Mouse (Mus musculus): ENCODE measurements around the gene March8.

March8 gene

GRCm38 (mm10) chr6:116371500-116371899, 33.7 kb downstream of the March8 start:
- no peak for DNase-seq (ENCODE audit: low spot score)

DNA sequence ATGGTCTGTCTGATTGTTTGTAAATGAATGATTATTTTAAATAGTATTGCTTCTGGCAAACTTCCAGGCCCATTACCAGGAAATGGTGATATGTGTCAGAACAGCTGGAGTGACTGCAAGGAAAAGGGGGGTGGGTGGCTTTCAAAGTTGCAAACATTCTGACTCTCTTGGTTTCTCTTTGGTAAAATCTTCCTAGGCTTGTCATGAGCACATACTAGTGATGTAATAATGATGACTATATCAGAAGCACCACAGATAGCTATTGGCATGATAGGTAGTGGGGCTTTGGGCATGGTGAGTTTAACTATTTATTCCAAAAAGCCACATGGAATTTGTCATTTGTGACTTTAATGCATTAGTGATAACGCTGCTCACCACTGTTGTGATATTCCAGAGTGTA, 36.3 kb downstream of the March8 start:
- no peak for DNase-seq (ENCODE audit: low spot score)

DNA sequence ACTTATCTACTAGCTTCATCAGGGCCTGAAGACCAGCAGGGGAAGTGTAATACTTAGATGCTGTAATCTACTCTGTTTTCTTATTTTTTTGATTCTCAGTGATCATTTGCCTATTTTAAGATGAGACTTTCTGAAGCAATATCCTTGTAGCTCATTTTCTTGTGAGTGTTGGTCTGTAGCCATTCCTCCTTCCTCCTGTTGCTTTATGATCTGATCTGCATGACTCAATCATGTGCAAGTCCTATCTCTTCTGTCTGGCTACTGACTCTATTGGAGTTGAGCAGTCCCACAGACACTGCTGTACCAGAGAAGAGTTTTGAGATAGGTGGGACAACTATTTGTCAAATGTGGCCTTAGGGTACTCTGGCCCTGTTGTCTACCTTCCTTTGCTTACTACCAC, 36.8 kb downstream of the March8 start:
- DNase-seq (ENCODE audit: low spot score) = no peak

- DNase-seq (ENCODE audit: low spot score) = no peak
Measured at GRCm38 (mm10) chr6:116378892-116379291, 41.1 kb downstream of the March8 start.

- DNase-seq (ENCODE audit: low spot score) = no peak
Measured at GRCm38 (mm10) chr6:116380157-116380556, 42.3 kb downstream of the March8 start.

DNA sequence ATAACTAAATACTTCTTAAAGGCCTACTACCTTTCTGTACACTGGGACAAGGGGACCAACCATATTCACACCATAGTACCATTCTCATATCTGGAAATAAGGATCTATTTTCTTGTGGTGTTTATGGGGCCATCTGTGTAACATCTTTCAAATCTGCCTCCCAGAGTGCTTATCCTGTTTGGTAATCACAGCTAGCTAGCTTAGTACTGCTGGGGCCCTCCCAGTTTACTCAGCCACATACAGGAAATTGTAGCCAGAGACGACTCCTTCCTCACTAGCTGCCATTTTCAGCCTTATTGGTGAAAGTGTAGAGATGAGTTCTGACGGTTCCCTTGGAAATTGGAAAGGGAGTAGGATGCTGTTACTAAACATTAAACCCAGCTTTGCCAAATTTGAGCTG, 43.8 kb downstream of the March8 start:
- no peak for DNase-seq (ENCODE audit: low spot score)

DNA sequence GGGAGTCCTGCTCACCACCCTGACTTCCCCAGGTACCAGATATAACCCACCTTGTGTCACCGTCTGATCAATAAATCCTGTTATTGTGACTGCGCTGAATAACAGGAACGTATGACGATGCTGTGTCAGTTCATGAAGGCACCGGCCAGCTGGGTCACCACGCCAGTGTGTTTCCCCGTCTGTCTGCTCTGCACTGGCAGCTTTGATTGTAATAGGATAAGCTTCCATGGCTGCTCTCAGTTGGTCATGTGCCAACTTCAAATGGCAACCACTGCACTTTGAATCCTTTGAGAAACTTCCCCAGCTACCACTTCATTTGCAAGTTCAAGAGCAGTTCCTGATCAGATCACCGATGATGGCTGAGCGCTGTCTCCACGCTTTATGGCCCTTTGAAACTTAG, 45.8 kb downstream of the March8 start:
- no peak for DNase-seq (ENCODE audit: low spot score)

DNA sequence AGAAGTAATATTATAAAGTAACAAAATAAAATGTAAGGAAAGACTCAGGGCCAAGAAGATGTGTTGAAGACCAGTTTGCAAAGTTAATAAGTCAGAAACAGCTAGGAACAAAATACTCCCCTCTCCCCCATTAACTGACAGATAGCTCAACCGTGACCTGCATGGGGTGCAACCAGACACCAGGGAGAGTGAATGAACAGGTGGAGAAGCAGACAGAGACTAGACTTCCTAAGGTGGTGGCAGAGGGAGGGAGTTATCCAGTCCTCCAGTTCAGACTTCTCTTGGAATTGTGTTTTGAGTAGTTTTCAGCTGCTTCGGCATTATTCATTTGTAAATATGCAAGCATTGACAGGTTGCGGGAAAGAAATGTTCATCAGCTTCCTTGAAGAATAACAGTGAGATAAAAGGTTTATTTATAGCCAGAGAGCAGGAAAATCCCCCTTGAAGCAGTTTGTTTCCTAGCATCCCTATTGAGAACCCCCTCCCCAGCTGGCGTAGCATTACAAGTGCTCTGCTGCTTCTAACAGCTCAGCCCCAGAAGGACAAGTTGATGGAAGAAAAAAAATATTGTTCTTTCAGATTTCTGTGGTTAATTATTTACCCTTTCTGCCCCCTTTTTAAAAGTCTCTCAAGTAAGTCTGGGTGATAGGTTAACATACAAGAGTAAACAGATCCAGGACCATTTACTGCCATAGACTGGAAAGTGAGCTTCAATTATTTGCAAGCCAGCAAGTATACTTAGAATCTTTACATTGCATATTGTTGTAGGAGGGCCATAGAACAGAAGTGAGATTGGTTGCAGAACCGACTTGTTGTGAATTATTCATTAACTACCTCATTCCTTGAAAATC, 47.6 kb downstream of the March8 start:
- DNase-seq (ENCODE audit: low spot score) = no peak

- peak; percentile 29 for DNase-seq (ENCODE audit: low spot score)
Measured at GRCm38 (mm10) chr6:116386045-116386415, 48.2 kb downstream of the March8 start.

GRCm38 (mm10) chr6:116386506-116386905, 48.7 kb downstream of the March8 start:
- no peak for DNase-seq (ENCODE audit: low spot score)

DNA sequence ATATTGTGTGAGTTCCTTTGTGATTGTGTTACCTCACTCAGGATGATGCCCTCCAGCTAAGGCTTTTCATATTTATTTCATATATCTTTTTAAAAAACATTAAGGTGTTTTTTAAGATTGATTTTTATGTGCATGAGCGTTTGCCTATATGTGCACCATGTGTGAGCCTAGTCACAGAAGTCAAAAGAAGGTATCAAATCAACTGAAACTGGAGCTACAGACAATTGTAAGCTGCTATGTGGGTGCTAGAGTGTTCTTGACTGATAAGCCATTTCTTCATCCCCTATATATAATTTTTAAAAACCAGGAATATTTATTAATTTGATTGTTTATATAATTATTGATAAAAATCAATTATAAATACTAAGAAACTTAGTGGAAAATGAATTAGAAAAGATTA, 50.2 kb downstream of the March8 start:
- DNase-seq (ENCODE audit: low spot score) = no peak

- no peak for DNase-seq (ENCODE audit: low spot score)
Measured at GRCm38 (mm10) chr6:116389481-116389880, 51.7 kb downstream of the March8 start.

DNA sequence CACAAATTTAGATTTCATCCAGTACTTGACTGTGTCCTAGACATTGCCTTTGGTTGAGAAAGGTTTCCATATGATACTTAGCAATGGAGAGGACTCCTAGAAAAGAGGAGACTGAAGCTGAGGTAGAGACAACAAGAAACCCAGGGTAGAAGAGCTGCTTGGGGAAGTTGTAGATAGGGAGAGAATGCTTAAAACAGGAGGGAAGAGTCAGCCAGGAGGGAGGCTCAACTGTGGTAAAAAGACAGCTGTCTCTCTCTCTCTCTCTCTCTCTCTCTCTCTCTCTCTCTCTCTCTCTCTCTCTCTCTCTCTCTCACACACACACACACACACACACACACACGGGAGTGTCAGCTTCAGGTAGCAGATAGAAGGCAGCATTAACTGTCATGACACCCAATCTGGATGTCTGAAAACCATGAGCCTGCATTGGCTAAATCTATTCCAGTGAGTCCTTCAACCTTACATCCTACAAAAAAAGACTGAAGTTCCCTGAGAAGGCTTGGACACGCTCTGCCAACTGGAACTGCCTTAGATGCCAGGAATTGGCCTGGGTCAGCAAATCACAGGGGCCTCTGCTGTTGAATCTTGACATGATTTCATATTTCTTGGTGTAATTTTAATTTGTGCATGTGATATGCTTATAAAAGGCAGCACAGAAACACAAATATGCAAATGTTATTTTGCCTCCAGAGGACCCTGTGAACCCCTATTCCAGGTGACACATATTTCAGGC, 57.3 kb downstream of the March8 start:
- no peak for DNase-seq (ENCODE audit: low spot score)

DNA sequence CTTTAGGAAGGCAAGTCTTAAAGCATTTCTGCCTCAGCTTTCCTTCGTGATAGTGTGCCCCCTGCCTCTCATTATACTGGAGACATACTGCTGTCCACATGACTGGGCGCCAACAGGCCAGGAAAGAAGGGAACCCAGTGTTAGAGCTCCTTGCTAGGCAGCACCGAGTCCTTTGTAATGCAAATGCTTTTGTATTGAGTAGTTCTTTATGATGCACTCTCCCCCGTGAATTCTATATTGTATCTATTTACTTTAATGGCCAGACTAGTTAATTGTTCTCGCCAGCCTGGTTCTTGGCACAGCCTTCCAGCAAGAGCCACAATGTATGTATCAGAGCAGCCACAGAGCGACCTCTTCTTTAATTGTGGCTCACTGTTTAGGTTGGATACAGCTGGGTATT, 59.8 kb downstream of the March8 start:
- peak; percentile 63 for DNase-seq (ENCODE audit: low spot score)

DNA sequence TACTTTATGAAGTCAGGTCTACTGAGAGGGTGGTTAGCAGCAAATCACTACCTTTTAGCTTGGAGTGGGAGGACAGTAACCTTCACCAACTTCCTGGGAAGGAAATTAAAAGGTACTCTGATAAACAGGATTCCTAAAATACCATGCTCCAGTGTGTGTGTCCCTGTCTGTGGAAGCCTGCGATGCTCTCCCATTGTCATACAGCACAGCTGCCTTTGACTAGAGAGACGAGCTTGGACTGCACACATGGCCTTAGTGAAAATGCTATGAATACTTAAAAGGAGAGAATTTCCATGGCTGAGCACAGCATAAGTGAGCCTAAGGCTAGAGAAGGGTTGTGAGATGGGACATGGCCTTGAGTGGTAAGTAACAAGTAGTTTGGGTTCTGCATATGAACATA, 60.3 kb downstream of the March8 start:
- no peak for DNase-seq (ENCODE audit: low spot score)

DNA sequence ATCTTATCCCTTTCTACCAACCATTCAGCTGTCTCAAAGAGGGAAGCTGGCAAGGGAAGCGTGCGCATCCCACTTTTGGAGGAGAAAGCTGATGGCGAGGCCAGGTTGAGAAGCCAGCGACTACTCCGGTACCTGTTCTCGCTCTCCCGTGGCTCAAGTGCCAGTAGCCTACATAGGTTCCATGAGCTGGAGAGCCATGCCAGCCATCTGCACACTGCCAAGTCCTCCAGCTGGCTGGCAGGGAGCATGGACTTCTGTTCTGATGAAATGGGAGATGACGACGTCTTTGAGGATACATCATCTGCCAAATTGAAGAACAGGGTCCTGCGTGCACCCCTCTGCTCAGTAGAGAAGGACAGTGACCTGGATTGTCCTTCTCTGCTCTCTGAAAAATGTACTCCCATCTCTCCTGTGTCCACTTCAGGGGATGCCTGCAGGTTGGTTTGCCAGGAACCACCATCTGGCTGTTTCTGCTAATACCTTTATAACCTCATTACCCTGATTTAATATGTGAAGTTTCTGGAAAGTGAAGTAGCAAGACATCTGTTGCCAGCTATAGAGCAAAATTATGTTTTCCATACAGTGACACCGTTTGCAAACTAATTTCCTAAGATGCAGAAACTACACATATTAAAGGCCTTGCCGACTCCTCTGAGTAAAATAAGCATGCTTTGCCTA, 64.1 kb downstream of the March8 start:
- DNase-seq (ENCODE audit: low spot score) = no peak

DNA sequence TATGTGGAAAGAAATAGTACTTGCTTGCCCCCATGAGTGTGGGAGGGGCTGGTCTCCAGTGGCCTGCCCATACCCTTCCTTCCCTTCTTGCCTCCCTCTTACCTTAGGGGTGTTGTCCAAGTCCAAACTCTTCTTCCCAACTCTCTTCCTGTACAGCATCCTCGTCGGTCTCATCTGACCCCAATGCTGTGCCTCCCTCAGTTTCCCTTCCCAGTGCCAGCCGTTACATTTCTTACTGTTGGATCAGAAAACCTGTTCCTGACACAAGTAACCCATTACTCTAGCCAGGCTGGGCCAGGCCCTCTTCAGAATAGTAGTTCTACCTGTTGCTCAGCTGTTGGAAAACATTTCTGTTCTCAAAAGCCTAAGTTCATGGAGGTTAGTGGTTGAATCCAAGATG, 64.6 kb downstream of the March8 start:
- no peak for DNase-seq (ENCODE audit: low spot score)

- DNase-seq (ENCODE audit: low spot score) = peak; percentile 61
Measured at GRCm38 (mm10) chr6:116405243-116405642, 67.4 kb downstream of the March8 start.

DNA sequence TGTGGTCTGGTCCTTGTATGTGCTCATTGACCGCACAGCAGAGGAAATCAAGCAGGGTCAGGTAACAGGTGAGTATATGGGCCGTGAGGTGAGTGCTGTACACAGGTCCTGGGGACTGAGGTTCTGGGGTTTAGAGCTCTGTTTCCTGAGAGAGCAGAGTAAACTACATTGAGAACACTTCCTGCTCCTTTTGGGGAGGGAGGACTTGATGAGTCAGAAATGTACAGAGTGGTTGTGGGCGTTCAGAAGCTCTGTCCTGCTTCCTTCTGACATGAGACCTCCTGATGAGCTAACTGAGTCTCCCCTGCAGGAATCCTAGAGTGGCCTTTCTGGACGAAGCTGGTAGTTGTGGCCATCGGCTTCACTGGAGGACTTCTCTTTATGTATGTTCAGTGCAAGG, 67.9 kb downstream of the March8 start:
- DNase-seq (ENCODE audit: low spot score) = no peak

DNA sequence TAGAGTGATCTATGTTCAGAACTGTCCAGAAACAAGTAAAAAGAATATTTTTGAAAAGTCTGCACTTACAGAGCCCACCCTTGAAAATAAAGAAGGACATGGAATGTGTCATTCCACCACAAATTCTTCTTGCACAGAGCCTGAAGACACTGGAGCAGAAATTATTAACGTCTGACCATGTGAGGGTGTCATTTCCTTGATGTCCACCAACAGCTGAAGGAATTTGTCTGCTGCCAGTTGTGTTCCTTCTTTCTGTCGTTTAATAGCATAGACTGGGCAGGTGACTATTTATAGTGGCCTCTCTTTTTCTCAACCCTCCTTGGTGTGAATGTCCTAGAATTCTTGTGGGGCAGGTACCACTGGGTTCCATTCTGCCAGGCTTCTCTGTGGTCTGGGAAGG, 68.3 kb downstream of the March8 start:
- DNase-seq (ENCODE audit: low spot score) = no peak

GRCm38 (mm10) chr6:116406680-116407079, 68.9 kb downstream of the March8 start:
- no peak for DNase-seq (ENCODE audit: low spot score)

DNA sequence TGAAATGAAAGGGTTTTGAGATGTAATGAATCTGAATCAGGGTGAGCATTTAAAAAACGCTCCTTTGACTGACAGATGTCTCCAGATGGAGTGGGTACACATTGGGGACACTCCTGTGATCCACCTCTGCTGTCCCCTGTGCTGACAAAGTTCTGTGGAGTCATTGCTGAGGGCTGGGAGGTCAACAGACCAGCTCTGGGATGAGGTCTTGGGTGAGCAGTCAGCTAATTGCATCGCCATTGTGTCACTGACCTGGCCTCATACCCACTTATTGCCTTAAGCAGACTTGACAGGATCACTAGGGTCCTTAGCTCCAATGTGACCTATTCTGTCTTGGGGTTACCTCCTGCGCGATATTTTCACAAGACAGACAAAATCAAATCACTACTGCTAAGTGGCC, 69.4 kb downstream of the March8 start:
- no peak for DNase-seq (ENCODE audit: low spot score)
